Mouse (Mus musculus): ENCODE data around the gene Rufy3. TPM values are rescaled to one million over a fixed set of nuclear protein-coding genes. Genes with fewer than 3 reads are reported as not detected.
A peak's percentile ranks its signal among the peaks of the same experiment; 100 is the strongest.

Gene Rufy3
- total and polyA plus RNA-seq, 3 experiments = 13.6 to 22.3 (median 17.4) TPM

DNA sequence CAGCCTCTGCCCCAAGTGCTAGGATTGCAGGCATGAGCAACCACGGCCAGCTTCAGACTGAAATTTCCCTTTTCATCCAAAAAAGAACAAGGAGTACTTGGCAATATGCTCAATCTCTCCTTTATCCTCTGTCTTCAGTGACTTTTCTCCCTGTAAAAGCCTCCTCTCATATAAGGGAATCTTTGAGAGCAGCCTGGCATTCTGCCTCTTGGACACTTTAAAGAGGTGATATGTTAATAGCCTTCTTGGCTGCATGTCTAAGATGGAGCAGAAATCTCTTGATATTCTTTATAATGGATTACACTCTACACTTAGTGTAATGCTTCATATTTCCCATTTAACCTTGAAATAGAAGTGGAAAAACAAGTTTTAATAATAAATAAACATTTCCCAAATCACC, 33.9 kb upstream of the Rufy3 start:
- Histone ChIP-seq H3K27ac (ENCODE audit: insufficient read depth, low read depth) (0 out of 2 replicates have a peak overlapping the region, but pooled peaks have one; percentile 33), H3K4me2 (ENCODE audit: insufficient read depth, low read depth, poor library complexity, severe bottlenecking) (no peak overlapping the region), H3K36me3 (replicated peaks in 1 of 2; ENCODE audit: control insufficient read depth in 1 of 2, insufficient read depth in 1 of 2, low read length in 1 of 2) (no peaks in the 10 kb centered on the region), H3K79me2 (replicated peaks; ENCODE audit: control insufficient read depth, extremely low read depth, insufficient read depth, poor library complexity, severe bottlenecking) (peaks cover 5% of the 10 kb centered on the region), H3K27me3 (replicated peaks) (no peaks in the 10 kb centered on the region), H3K4me1 (ENCODE audit: control insufficient read depth in 1 of 2, insufficient read depth in 2 of 2) (peaks cover 14 to 79% of the 10 kb centered on the region in 2 experiments), H3K4me3 (replicated peaks in 1 of 3; ENCODE audit: low read depth in 2 of 3, low read length in 2 of 3, poor library complexity in 1 of 3) (no peak overlapping the region), H3K9ac (ENCODE audit: insufficient read depth, low read depth) (no peak overlapping the region), H3K9me3 (replicated peaks; ENCODE audit: low read length) (no peaks in the 10 kb centered on the region)
- no peak for DNase-seq (ENCODE audit: extremely low read depth)
- dilution Hi-C loops (cut with MboI; ENCODE audit: extremely low pct_ligation_motif_present, extremely low pct_unique_long_range_greater_than_20kb, low sequenced_read_pairs) (no loop called here), in situ Hi-C loops (cut with MboI; ENCODE audit: low pct_ligation_motif_present, low pct_unique_long_range_greater_than_20kb, low sequenced_read_pairs) (no loop called here)
- TF ChIP-seq EP300 (IDR thresholded peaks at IDR 0.05; ENCODE audit: low read length) (no peak), TCF12 (IDR thresholded peaks at IDR 0.05; ENCODE audit: low read depth, low read length) (no peak), MYC (IDR thresholded peaks at IDR 0.05; ENCODE audit: low read depth, low read length) (no peak), MEF2A (IDR thresholded peaks at IDR 0.05; ENCODE audit: borderline replicate concordance, low read depth, low read length) (no peak), MAX (IDR thresholded peaks at IDR 0.05; ENCODE audit: low read length) (no peak), POLR2AphosphoS2 (IDR thresholded peaks at IDR 0.05; ENCODE audit: low read depth, low read length) (no peak), MXI1 (IDR thresholded peaks at IDR 0.05; ENCODE audit: low read depth, low read length) (no peak), USF2 (conservative IDR thresholded peaks at IDR 0.05; ENCODE audit: low read depth, low read length) (no peak), CTCF (conservative IDR thresholded peaks at IDR 0.05 in 1 of 2, IDR thresholded peaks at IDR 0.05 in 1 of 2; ENCODE audit: low read depth in 2 of 2, low read length in 2 of 2) (no peak), SMC3 (IDR thresholded peaks at IDR 0.05; ENCODE audit: low read depth, low read length) (no peak), E2F4 (IDR thresholded peaks at IDR 0.05; ENCODE audit: insufficient replicate concordance, low read depth, low read length) (no peak), ZKSCAN1 (IDR thresholded peaks at IDR 0.05; ENCODE audit: borderline replicate concordance, low read depth, low read length) (no peak), UBTF (IDR thresholded peaks at IDR 0.05; ENCODE audit: low read depth, low read length) (no peak), NELFE (IDR thresholded peaks at IDR 0.05; ENCODE audit: low read depth, low read length) (no peak), GABPA (IDR thresholded peaks at IDR 0.05; ENCODE audit: insufficient replicate concordance, low read depth, low read length) (no peak), HCFC1 (IDR thresholded peaks at IDR 0.05; ENCODE audit: low read depth, low read length) (no peak), CHD2 (IDR thresholded peaks at IDR 0.05; ENCODE audit: low read length) (no peak), ZNF384 (IDR thresholded peaks at IDR 0.05; ENCODE audit: low read depth, low read length) (no peak)

DNA sequence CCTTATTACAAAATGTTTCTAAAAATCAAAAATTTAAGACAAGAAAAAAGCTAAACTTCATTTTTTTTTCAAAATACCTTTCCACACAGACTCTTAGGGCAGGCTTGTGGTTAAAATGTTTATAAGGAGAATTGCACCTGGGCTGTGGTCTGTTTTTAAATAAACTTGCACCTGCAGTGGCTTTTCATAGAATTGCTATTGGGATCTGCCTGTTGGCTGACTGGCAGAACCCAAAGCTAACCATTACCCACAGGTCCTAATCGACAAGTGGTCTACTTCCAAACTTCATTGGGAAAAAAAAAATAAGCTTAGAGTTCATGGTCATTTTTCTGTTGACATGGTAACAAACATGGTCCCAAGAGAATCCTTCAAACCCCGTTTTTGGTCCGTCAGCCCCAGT, 30.1 kb upstream of the Rufy3 start:
- dilution Hi-C loops (cut with MboI; ENCODE audit: extremely low pct_ligation_motif_present, extremely low pct_unique_long_range_greater_than_20kb, low sequenced_read_pairs) = no loop called here
- Histone ChIP-seq H3K4me1 (ENCODE audit: control insufficient read depth in 1 of 2, insufficient read depth in 2 of 2) (peaks cover 24 to 74% of the 10 kb centered on the region in 2 experiments), H3K9me3 (replicated peaks; ENCODE audit: low read length) (no peaks in the 10 kb centered on the region), H3K27ac (ENCODE audit: insufficient read depth, low read depth) (peak overlapping the region; percentile 58), H3K4me3 (replicated peaks in 1 of 3; ENCODE audit: low read depth in 2 of 3, low read length in 2 of 3, poor library complexity in 1 of 3) (no peak overlapping the region), H3K9ac (ENCODE audit: insufficient read depth, low read depth) (peak overlapping the region; percentile 56), H3K4me2 (ENCODE audit: insufficient read depth, low read depth, poor library complexity, severe bottlenecking) (peak overlapping the region; percentile 61; the same call in 1 of the 2 replicates), H3K79me2 (replicated peaks; ENCODE audit: control insufficient read depth, extremely low read depth, insufficient read depth, poor library complexity, severe bottlenecking) (no peaks in the 10 kb centered on the region), H3K27me3 (replicated peaks) (no peaks in the 10 kb centered on the region), H3K36me3 (replicated peaks in 1 of 2; ENCODE audit: control insufficient read depth in 1 of 2, insufficient read depth in 1 of 2, low read length in 1 of 2) (no peaks in the 10 kb centered on the region)
- peak; percentile 84 for DNase-seq (ENCODE audit: extremely low read depth)
- in situ Hi-C loops (cut with MboI; ENCODE audit: low pct_ligation_motif_present, low pct_unique_long_range_greater_than_20kb, low sequenced_read_pairs) = no loop called here
- TF ChIP-seq IRF4 (IDR thresholded peaks at IDR 0.05; ENCODE audit: low read depth, low read length) (peak; percentile 74), RAD21 (IDR thresholded peaks at IDR 0.05; ENCODE audit: low read depth, low read length) (no peak; the same call in none of the 2 replicates), CHD1 (IDR thresholded peaks at IDR 0.05; ENCODE audit: low read depth, low read length) (no peak), TBP (conservative IDR thresholded peaks at IDR 0.05; ENCODE audit: low read depth, low read length) (peak; percentile 43; the same call in 1 of the 2 replicates), BHLHE40 (IDR thresholded peaks at IDR 0.05; ENCODE audit: low read depth, low read length) (peak; percentile 77), SMC3 (IDR thresholded peaks at IDR 0.05; ENCODE audit: low read depth, low read length) (no peak; the same call in 1 of the 2 replicates), RCOR1 (conservative IDR thresholded peaks at IDR 0.05; ENCODE audit: low read depth, low read length) (0 out of 2 replicates have a peak, but pooled peaks have one; percentile 19), CHD2 (IDR thresholded peaks at IDR 0.05; ENCODE audit: low read length) (peak; percentile 61), ETS1 (conservative IDR thresholded peaks at IDR 0.05; ENCODE audit: low read depth, low read length) (peak; percentile 57), MYC (IDR thresholded peaks at IDR 0.05; ENCODE audit: low read depth, low read length) (peak; percentile 55; the same call in 1 of the 2 replicates), MAFK (IDR thresholded peaks at IDR 0.05; ENCODE audit: insufficient replicate concordance, low read length) (peak; percentile 70), TCF12 (IDR thresholded peaks at IDR 0.05; ENCODE audit: low read depth, low read length) (peak; percentile 94), KAT2A (IDR thresholded peaks at IDR 0.05; ENCODE audit: insufficient replicate concordance, low read length) (0 out of 2 replicates have a peak, but pooled peaks have one; percentile 38), JUND (conservative IDR thresholded peaks at IDR 0.05; ENCODE audit: low read depth, low read length) (peak; percentile 17), MEF2A (IDR thresholded peaks at IDR 0.05; ENCODE audit: borderline replicate concordance, low read depth, low read length) (peak; percentile 94), EP300 (IDR thresholded peaks at IDR 0.05; ENCODE audit: low read length) (peak; percentile 94), ZNF384 (IDR thresholded peaks at IDR 0.05; ENCODE audit: low read depth, low read length) (peak; percentile 91), SIN3A (IDR thresholded peaks at IDR 0.05; ENCODE audit: low read length) (peak; percentile 33; the same call in 1 of the 2 replicates), JUN (IDR thresholded peaks at IDR 0.05; ENCODE audit: insufficient read depth, low read depth, low read length) (no peak; the same call in 1 of the 2 replicates)

Data from CH12.LX (cell line).